Mouse (Mus musculus): ENCODE data around the gene Nrros.
"Not testable (repeated sequence)": the region's sequence is repeated elsewhere in the genome, so short reads cannot be mapped to it uniquely, and the experiment has no call there.

DNA sequence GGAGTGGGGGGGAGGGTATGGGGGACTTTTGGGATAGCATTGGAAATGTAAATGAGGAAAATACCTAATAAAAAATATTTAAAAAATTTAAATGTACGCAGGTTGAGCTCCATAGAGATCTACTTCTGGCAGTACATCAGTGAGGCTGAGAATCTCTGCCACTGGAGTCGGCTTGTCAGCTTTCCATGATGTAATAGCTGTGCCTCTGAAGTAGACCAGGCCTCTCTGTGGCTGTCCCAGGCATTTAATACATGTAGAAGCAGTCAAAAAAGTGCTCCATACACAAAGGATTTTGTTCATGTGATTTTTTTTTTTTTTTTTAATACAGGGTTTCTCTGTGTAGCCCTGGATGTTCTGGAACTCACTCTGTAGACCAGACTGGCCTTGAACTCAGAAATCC, 67.6 kb downstream of the Nrros start:
- not testable (repeated sequence) for TF ChIP-seq POLR2A (IDR thresholded peaks at IDR 0.05; ENCODE audit: insufficient read depth, low read length); CTCF (IDR thresholded peaks at IDR 0.05; ENCODE audit: low read depth, low read length)
